Mouse (Mus musculus): ENCODE results near the gene Mcu.

The Mcu gene

GRCm38 (mm10) chr10:59603843-59604242, 12.6 kb downstream of the Mcu start:
- TF ChIP-seq POU5F1 (IDR thresholded peaks at IDR 0.05; ENCODE audit: borderline replicate concordance, low read length) (no peak), NANOG (IDR thresholded peaks at IDR 0.05; ENCODE audit: borderline replicate concordance, low read length) (no peak), CTCF (conservative IDR thresholded peaks at IDR 0.05; ENCODE audit: low read length) (no peak)
- Histone ChIP-seq H3K36me3 (ENCODE audit: insufficient read depth, low read length) (no peaks in the 10 kb centered on the region), H3K4me1 (replicated peaks; ENCODE audit: low read depth, low read length) (peaks cover 13% of the 10 kb centered on the region), H3K27me3 (ENCODE audit: insufficient read depth, low read length) (no peaks in the 10 kb centered on the region), H3K4me3 (replicated peaks; ENCODE audit: low read length) (no peak overlapping the region), H3K9me3 (ENCODE audit: low read length) (no peaks in the 10 kb centered on the region)

- no peaks in the 10 kb centered on the region for H3K27me3 ChIP-seq (ENCODE audit: insufficient read depth, low read length)
- no peaks in the 10 kb centered on the region for H3K9me3 ChIP-seq (ENCODE audit: low read length)
- H3K4me1 ChIP-seq (replicated peaks; ENCODE audit: low read depth, low read length): peaks cover 13% of the 10 kb centered on the region
- TF ChIP-seq CTCF (conservative IDR thresholded peaks at IDR 0.05; ENCODE audit: low read length) (no peak), NANOG (IDR thresholded peaks at IDR 0.05; ENCODE audit: borderline replicate concordance, low read length) (no peak), POU5F1 (IDR thresholded peaks at IDR 0.05; ENCODE audit: borderline replicate concordance, low read length) (no peak)
- H3K36me3 ChIP-seq (ENCODE audit: insufficient read depth, low read length): no peaks in the 10 kb centered on the region
- H3K4me3 ChIP-seq (replicated peaks; ENCODE audit: low read length): no peak overlapping the region
Measured at GRCm38 (mm10) chr10:59602891-59603290, 13.6 kb downstream of the Mcu start.

GRCm38 (mm10) chr10:59602043-59602442, 14.4 kb downstream of the Mcu start:
- no peaks in the 10 kb centered on the region for H3K36me3 ChIP-seq (ENCODE audit: insufficient read depth, low read length)
- no peaks in the 10 kb centered on the region for H3K27me3 ChIP-seq (ENCODE audit: insufficient read depth, low read length)
- H3K4me1 ChIP-seq (replicated peaks; ENCODE audit: low read depth, low read length): peaks cover 18% of the 10 kb centered on the region
- H3K4me3 ChIP-seq (replicated peaks; ENCODE audit: low read length): no peak overlapping the region
- TF ChIP-seq CTCF (conservative IDR thresholded peaks at IDR 0.05; ENCODE audit: low read length) (no peak), NANOG (IDR thresholded peaks at IDR 0.05; ENCODE audit: borderline replicate concordance, low read length) (no peak), POU5F1 (IDR thresholded peaks at IDR 0.05; ENCODE audit: borderline replicate concordance, low read length) (no peak)
- H3K9me3 ChIP-seq (ENCODE audit: low read length): no peaks in the 10 kb centered on the region

GRCm38 (mm10) chr10:59600516-59600915, 16.0 kb downstream of the Mcu start:
- no peak for TF ChIP-seq CTCF (conservative IDR thresholded peaks at IDR 0.05; ENCODE audit: low read length)
- TF ChIP-seq POU5F1 (IDR thresholded peaks at IDR 0.05; ENCODE audit: borderline replicate concordance, low read length): no peak
- no peak for TF ChIP-seq NANOG (IDR thresholded peaks at IDR 0.05; ENCODE audit: borderline replicate concordance, low read length)
- no peak overlapping the region for H3K4me3 ChIP-seq (replicated peaks; ENCODE audit: low read length)
- H3K9me3 ChIP-seq (ENCODE audit: low read length): no peaks in the 10 kb centered on the region

GRCm38 (mm10) chr10:59593826-59594570, 22.5 kb downstream of the Mcu start:
- no peak overlapping the region for H3K4me3 ChIP-seq (replicated peaks; ENCODE audit: low read length)
- no peaks in the 10 kb centered on the region for H3K36me3 ChIP-seq (ENCODE audit: insufficient read depth, low read length)
- H3K9me3 ChIP-seq (ENCODE audit: low read length): no peaks in the 10 kb centered on the region
- H3K27me3 ChIP-seq (ENCODE audit: insufficient read depth, low read length): no peaks in the 10 kb centered on the region
- TF ChIP-seq NANOG (IDR thresholded peaks at IDR 0.05; ENCODE audit: borderline replicate concordance, low read length) (no peak), POU5F1 (IDR thresholded peaks at IDR 0.05; ENCODE audit: borderline replicate concordance, low read length) (no peak), CTCF (conservative IDR thresholded peaks at IDR 0.05; ENCODE audit: low read length) (no peak)
- H3K4me1 ChIP-seq (replicated peaks; ENCODE audit: low read depth, low read length): peaks cover 34% of the 10 kb centered on the region

More at GRCm38 (mm10) chr10:59600516-59600915, 16.0 kb downstream of the Mcu start:
- H3K27me3 ChIP-seq (ENCODE audit: insufficient read depth, low read length): no peaks in the 10 kb centered on the region
- peaks cover 21% of the 10 kb centered on the region for H3K4me1 ChIP-seq (replicated peaks; ENCODE audit: low read depth, low read length)
- no peaks in the 10 kb centered on the region for H3K36me3 ChIP-seq (ENCODE audit: insufficient read depth, low read length)

- Histone ChIP-seq H3K9me3 (ENCODE audit: low read length) (no peaks in the 10 kb centered on the region), H3K4me3 (replicated peaks; ENCODE audit: low read length) (no peak overlapping the region), H3K36me3 (ENCODE audit: insufficient read depth, low read length) (no peaks in the 10 kb centered on the region)
Measured at GRCm38 (mm10) chr10:59590606-59591005, 25.9 kb downstream of the Mcu start.

GRCm38 (mm10) chr10:59589856-59590255, 26.6 kb downstream of the Mcu start:
- Histone ChIP-seq H3K27me3 (ENCODE audit: insufficient read depth, low read length) (no peaks in the 10 kb centered on the region), H3K4me3 (replicated peaks; ENCODE audit: low read length) (no peak overlapping the region), H3K36me3 (ENCODE audit: insufficient read depth, low read length) (no peaks in the 10 kb centered on the region), H3K4me1 (replicated peaks; ENCODE audit: low read depth, low read length) (peaks cover 51% of the 10 kb centered on the region), H3K9me3 (ENCODE audit: low read length) (no peaks in the 10 kb centered on the region)
- TF ChIP-seq POU5F1 (IDR thresholded peaks at IDR 0.05; ENCODE audit: borderline replicate concordance, low read length) (no peak), CTCF (conservative IDR thresholded peaks at IDR 0.05; ENCODE audit: low read length) (no peak), NANOG (IDR thresholded peaks at IDR 0.05; ENCODE audit: borderline replicate concordance, low read length) (no peak)

More at GRCm38 (mm10) chr10:59590606-59591005, 25.9 kb downstream of the Mcu start:
- no peaks in the 10 kb centered on the region for H3K27me3 ChIP-seq (ENCODE audit: insufficient read depth, low read length)
- TF ChIP-seq POU5F1 (IDR thresholded peaks at IDR 0.05; ENCODE audit: borderline replicate concordance, low read length) (no peak), NANOG (IDR thresholded peaks at IDR 0.05; ENCODE audit: borderline replicate concordance, low read length) (no peak), CTCF (conservative IDR thresholded peaks at IDR 0.05; ENCODE audit: low read length) (no peak)
- H3K4me1 ChIP-seq (replicated peaks; ENCODE audit: low read depth, low read length): peaks cover 44% of the 10 kb centered on the region

GRCm38 (mm10) chr10:59589420-59589819, 27.1 kb downstream of the Mcu start:
- Histone ChIP-seq H3K36me3 (ENCODE audit: insufficient read depth, low read length) (no peaks in the 10 kb centered on the region), H3K27me3 (ENCODE audit: insufficient read depth, low read length) (no peaks in the 10 kb centered on the region)
- TF ChIP-seq POU5F1 (IDR thresholded peaks at IDR 0.05; ENCODE audit: borderline replicate concordance, low read length) (no peak), NANOG (IDR thresholded peaks at IDR 0.05; ENCODE audit: borderline replicate concordance, low read length) (no peak), CTCF (conservative IDR thresholded peaks at IDR 0.05; ENCODE audit: low read length) (no peak)

More at GRCm38 (mm10) chr10:59589420-59589819, 27.1 kb downstream of the Mcu start:
- Histone ChIP-seq H3K9me3 (ENCODE audit: low read length) (no peaks in the 10 kb centered on the region), H3K4me1 (replicated peaks; ENCODE audit: low read depth, low read length) (peaks cover 49% of the 10 kb centered on the region), H3K4me3 (replicated peaks; ENCODE audit: low read length) (no peak overlapping the region)

Data from E14TG2a.4 (cell line).